Mouse (Mus musculus) neural tube, embryonic 13.5 days (tissue): ENCODE results near the gene Endou. TPM values are rescaled to one million over a fixed set of nuclear protein-coding genes. Genes with fewer than 3 reads are reported as not detected.

ENCODE experiments used
- ATAC-seq: fragments of 200-750 bp; cut with Nextera tagmentation; 2 replicates; pipeline ENCODE4 v1.8.0; 2017; ENCODE audit warnings: low read depth, mild to moderate bottlenecking, moderate TSS enrichment, moderate library complexity
- H3K27ac ChIP-seq: fragments of 300-500 bp; sonication (generic); replicated peaks from 2 replicates; pipeline ENCODE4 v1.5.1; 2015; ENCODE audit warnings: moderate library complexity, mild to moderate bottlenecking, inconsistent platforms
- H3K27me3 ChIP-seq: fragments of 300-500 bp; sonication (generic); 2 replicates; pipeline ENCODE4 v1.6.1; 2015; ENCODE audit warnings: mild to moderate bottlenecking, inconsistent platforms
- H3K36me3 ChIP-seq: fragments of 300-500 bp; sonication (generic); 2 replicates; pipeline ENCODE4 v1.6.1; 2015; ENCODE audit warnings: mild to moderate bottlenecking, inconsistent platforms
- H3K4me1 ChIP-seq: fragments of 300-500 bp; sonication (generic); replicated peaks from 2 replicates; pipeline ENCODE4 v1.6.1; 2015; ENCODE audit warnings: inconsistent platforms
- H3K4me2 ChIP-seq: fragments of 300-500 bp; sonication (generic); 2 replicates; pipeline ENCODE4 v1.6.1; 2015; ENCODE audit warnings: inconsistent platforms, mild to moderate bottlenecking, moderate library complexity
- H3K4me3 ChIP-seq: fragments of 300-500 bp; sonication (generic); 2 replicates; pipeline ENCODE4 v1.5.1; 2015; ENCODE audit warnings: mild to moderate bottlenecking, inconsistent platforms
- H3K9ac ChIP-seq: fragments of 300-500 bp; sonication (generic); 2 replicates; pipeline ENCODE4 v1.6.1; 2015; ENCODE audit warnings: moderate library complexity, mild to moderate bottlenecking, inconsistent platforms
- H3K9me3 ChIP-seq: fragments of 300-500 bp; sonication (generic); 2 replicates; pipeline ENCODE4 v1.6.1; 2016; ENCODE audit warnings: inconsistent platforms
- WGBS: fragments of 180-500 bp; shearing (Covaris S2); methylation state at CpG from one replicate; pipeline ENCODE4 v1.1.7; 2015; 5-methylcytosine and 5-hydroxymethylcytosine counted together
- polyA plus RNA-seq: library from polyadenylated mRNA; unstranded; fragments of >200 nt; fragmentation: Nextera tagmentation; extraction: Ambion mirVana; gene quantifications from 2 replicates; pipeline ENCODE4 v1.2.1, GENCODE M21; 2015

Endou gene
- polyA plus RNA-seq, 1 experiment from 2014 or later, result 0.29 TPM

GRCm38 (mm10) chr15:97724346-97725197 is 6.6 kb downstream of the Endou start:
- Histone ChIP-seq H3K4me2 (no peak overlapping the region), H3K9me3 (no peaks in the 10 kb centered on the region), H3K27ac (no peak overlapping the region), H3K4me3 (no peak overlapping the region), H3K4me1 (peaks cover 9% of the 10 kb centered on the region; the same call in 1 of the 2 replicates), H3K9ac (no peak overlapping the region), H3K36me3 (no peaks in the 10 kb centered on the region), H3K27me3 (no peaks in the 10 kb centered on the region)
- 89% methylated on average over 17 of the region's 17 CpGs for WGBS
- ATAC-seq, result no peak

GRCm38 (mm10) chr15:97723536-97724345 is 7.4 kb downstream of the Endou start:
- Histone ChIP-seq H3K4me3 (no peak overlapping the region), H3K27me3 (no peaks in the 10 kb centered on the region), H3K36me3 (no peaks in the 10 kb centered on the region), H3K9ac (no peak overlapping the region), H3K27ac (no peak overlapping the region), H3K9me3 (no peaks in the 10 kb centered on the region), H3K4me2 (no peak overlapping the region), H3K4me1 (peaks cover 9% of the 10 kb centered on the region; the same call in 1 of the 2 replicates)
- WGBS, result 87% methylated on average over 6 of the region's 6 CpGs
- no peak for ATAC-seq

GRCm38 (mm10) chr15:97721008-97721701 is 10.0 kb downstream of the Endou start:
- H3K27me3 ChIP-seq, result no peaks in the 10 kb centered on the region
- 60% methylated on average over 15 of the region's 15 CpGs for WGBS
- no peaks in the 10 kb centered on the region for H3K36me3 ChIP-seq
- no peak overlapping the region for H3K4me3 ChIP-seq
- H3K9me3 ChIP-seq, result no peaks in the 10 kb centered on the region
- H3K4me2 ChIP-seq, result no peak overlapping the region
- no peak for ATAC-seq
- H3K27ac ChIP-seq, result no peak overlapping the region
- H3K9ac ChIP-seq, result no peak overlapping the region
- H3K4me1 ChIP-seq, result peaks cover 9% of the 10 kb centered on the region; the same call in 1 of the 2 replicates

- 76% methylated on average over 12 of the region's 12 CpGs for WGBS
- H3K27ac ChIP-seq, result peak overlapping the region; percentile 15
- H3K9me3 ChIP-seq, result no peaks in the 10 kb centered on the region
- H3K36me3 ChIP-seq, result no peaks in the 10 kb centered on the region
- no peak overlapping the region for H3K9ac ChIP-seq
- H3K4me1 ChIP-seq, result peaks cover 9% of the 10 kb centered on the region; the same call in 1 of the 2 replicates
- no peak for ATAC-seq
- H3K4me3 ChIP-seq, result no peak overlapping the region
- no peaks in the 10 kb centered on the region for H3K27me3 ChIP-seq
- H3K4me2 ChIP-seq, result no peak overlapping the region
Observed at GRCm38 (mm10) chr15:97720026-97720675, 11.0 kb downstream of the Endou start.

- no peak overlapping the region for H3K27ac ChIP-seq
- no peak for ATAC-seq
- H3K4me2 ChIP-seq, result no peak overlapping the region
- whole genome bisulfite sequencing, result 93% methylated on average over 12 of the region's 12 CpGs
- H3K4me1 ChIP-seq, result peaks cover 9% of the 10 kb centered on the region; the same call in 1 of the 2 replicates
- H3K9me3 ChIP-seq, result no peaks in the 10 kb centered on the region
- H3K27me3 ChIP-seq, result no peaks in the 10 kb centered on the region
- no peak overlapping the region for H3K4me3 ChIP-seq
- no peaks in the 10 kb centered on the region for H3K36me3 ChIP-seq
- no peak overlapping the region for H3K9ac ChIP-seq
Observed at GRCm38 (mm10) chr15:97719494-97719893, 11.6 kb downstream of the Endou start.

GRCm38 (mm10) chr15:97718535-97719155 is 12.5 kb downstream of the Endou start:
- ATAC-seq, result no peak
- H3K4me1 ChIP-seq, result peaks cover 9% of the 10 kb centered on the region; the same call in 1 of the 2 replicates
- no peaks in the 10 kb centered on the region for H3K9me3 ChIP-seq
- H3K9ac ChIP-seq, result no peak overlapping the region
- H3K27ac ChIP-seq, result no peak overlapping the region
- 83% methylated on average over 8 of the region's 8 CpGs for WGBS
- H3K4me2 ChIP-seq, result no peak overlapping the region
- no peak overlapping the region for H3K4me3 ChIP-seq
- no peaks in the 10 kb centered on the region for H3K27me3 ChIP-seq
- H3K36me3 ChIP-seq, result no peaks in the 10 kb centered on the region

- H3K9ac ChIP-seq, result no peak overlapping the region
- no peak overlapping the region for H3K4me3 ChIP-seq
- WGBS, result 33% methylated on average over 12 of the region's 12 CpGs
- H3K36me3 ChIP-seq, result no peaks in the 10 kb centered on the region
- H3K9me3 ChIP-seq, result no peaks in the 10 kb centered on the region
- 0 out of 2 replicates have a peak, but pooled peaks have one; percentile 47 for ATAC-seq
- H3K27me3 ChIP-seq, result no peaks in the 10 kb centered on the region
- no peak overlapping the region for H3K27ac ChIP-seq
- H3K4me2 ChIP-seq, result no peak overlapping the region
- H3K4me1 ChIP-seq, result peaks cover 9% of the 10 kb centered on the region; the same call in 1 of the 2 replicates
Observed at GRCm38 (mm10) chr15:97717861-97718534, 13.1 kb downstream of the Endou start.

- no peaks in the 10 kb centered on the region for H3K27me3 ChIP-seq
- no peaks in the 10 kb centered on the region for H3K9me3 ChIP-seq
- no peak overlapping the region for H3K4me3 ChIP-seq
- no peaks in the 10 kb centered on the region for H3K36me3 ChIP-seq
- no peak overlapping the region for H3K9ac ChIP-seq
- H3K4me2 ChIP-seq, result no peak overlapping the region
- ATAC-seq, result no peak
- whole genome bisulfite sequencing, result 94% methylated on average over 11 of the region's 11 CpGs
- H3K27ac ChIP-seq, result no peak overlapping the region
- H3K4me1 ChIP-seq, result peaks cover 9% of the 10 kb centered on the region; the same call in 1 of the 2 replicates
Observed at GRCm38 (mm10) chr15:97716782-97717181, 14.4 kb downstream of the Endou start.

- ATAC-seq, result no peak
- H3K4me2 ChIP-seq, result no peak overlapping the region
- H3K9ac ChIP-seq, result no peak overlapping the region
- no peaks in the 10 kb centered on the region for H3K27me3 ChIP-seq
- WGBS, result 98% methylated on average over 1 of the region's 1 CpGs
- H3K36me3 ChIP-seq, result no peaks in the 10 kb centered on the region
- H3K4me1 ChIP-seq, result no peaks in the 10 kb centered on the region; the same call in none of the 2 replicates
- H3K4me3 ChIP-seq, result no peak overlapping the region
- no peaks in the 10 kb centered on the region for H3K9me3 ChIP-seq
- H3K27ac ChIP-seq, result no peak overlapping the region
Observed at GRCm38 (mm10) chr15:97715734-97716133, 15.4 kb downstream of the Endou start.

GRCm38 (mm10) chr15:97715083-97715482 is 16.1 kb downstream of the Endou start:
- 89% methylated on average over 8 of the region's 8 CpGs for WGBS
- ATAC-seq, result no peak
- H3K9ac ChIP-seq, result no peak overlapping the region

More at GRCm38 (mm10) chr15:97715083-97715482, 16.1 kb downstream of the Endou start:
- Histone ChIP-seq H3K9me3 (no peaks in the 10 kb centered on the region), H3K27ac (no peak overlapping the region), H3K4me1 (no peaks in the 10 kb centered on the region; the same call in 1 of the 2 replicates), H3K36me3 (no peaks in the 10 kb centered on the region), H3K27me3 (no peaks in the 10 kb centered on the region), H3K4me2 (no peak overlapping the region), H3K4me3 (no peak overlapping the region)
